27 mouse cellular contexts compared by ENCODE assay signal in the genomic region with DNA sequence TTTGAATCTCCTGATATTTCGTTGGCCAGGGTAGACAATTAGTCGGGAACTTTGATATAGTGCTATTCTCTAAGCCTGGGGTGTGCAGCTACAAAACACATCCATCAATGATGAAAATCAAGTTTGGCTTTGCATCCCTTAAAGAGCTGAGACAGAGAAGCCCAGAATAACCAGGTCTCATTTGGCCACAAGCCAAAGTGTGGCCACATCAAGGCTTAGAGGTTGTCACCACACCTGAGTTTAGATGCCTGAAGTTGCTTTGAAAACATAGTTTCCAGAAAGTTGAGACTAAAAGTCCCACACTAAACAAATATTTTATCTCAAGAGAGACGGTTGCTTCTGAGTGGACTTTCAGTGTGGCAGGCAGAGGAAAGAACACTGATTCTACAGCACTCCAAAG. TPM values are rescaled to one million over a fixed set of nuclear protein-coding genes. Genes with fewer than 3 reads are reported as not detected.
DNase-seq lines count a peak whose midpoint lies in the region; ATAC-seq and TF ChIP-seq lines count a peak whose summit lies in the region.
"Had no signal": no experiment of that assay in that cellular context is flagged by ENCODE, and none has a peak within 500 bp of the region (broad histone marks: within the 10 kb centered on the region; RNA-seq: fewer than 3 reads in every experiment).

No protein-coding gene starts in this region.

- H3K27me3 ChIP-seq in lung, embryonic 14.5 days (ENCODE audit: insufficient read depth, low read length) = no peaks in the 10 kb centered on the region
- no peaks in the 10 kb centered on the region for H3K27me3 ChIP-seq in intestine, embryonic 15.5 days (replicated peaks)
- H3K27me3 ChIP-seq in liver, postnatal 0 days (ENCODE audit: insufficient read depth, low read length) = no peaks in the 10 kb centered on the region
- H3K27me3 ChIP-seq: embryonic facial prominence, embryonic 13.5 days; hindbrain, embryonic 13.5 days had no signal

- intact Hi-C loops in heart, postnatal 25 days (cut with DNase I) = no loop called here

- no peak overlapping the region for H3K9ac ChIP-seq in lung, embryonic 14.5 days
- no peak overlapping the region for H3K9ac ChIP-seq in intestine, embryonic 15.5 days
- no peak overlapping the region for H3K9ac ChIP-seq in liver, postnatal 0 days (replicated peaks)
- H3K9ac ChIP-seq: embryonic facial prominence, embryonic 13.5 days; hindbrain, embryonic 13.5 days had no signal

- WGBS in lung, embryonic 14.5 days = 60% methylated on average over 3 of the region's 3 CpGs
- WGBS in intestine, embryonic 15.5 days = 76% methylated on average over 3 of the region's 3 CpGs
- 64% methylated on average over 3 of the region's 3 CpGs for WGBS in liver, postnatal 0 days (ENCODE audit: insufficient replicate concordance)

- H3K4me2 ChIP-seq in lung, embryonic 14.5 days = no peak overlapping the region
- no peak overlapping the region for H3K4me2 ChIP-seq in intestine, embryonic 15.5 days (replicated peaks)
- no peak overlapping the region for H3K4me2 ChIP-seq in liver, postnatal 0 days (ENCODE audit: low read depth, low read length)
- H3K4me2 ChIP-seq: embryonic facial prominence, embryonic 13.5 days; hindbrain, embryonic 13.5 days had no signal

- no peak overlapping the region for H3K4me3 ChIP-seq in lung, embryonic 14.5 days (ENCODE audit: low read depth, low read length)
- H3K4me3 ChIP-seq in intestine, embryonic 15.5 days (replicated peaks) = no peak overlapping the region
- H3K4me3 ChIP-seq in liver, postnatal 0 days (ENCODE audit: low read depth, low read length) = no peak overlapping the region
- H3K4me3 ChIP-seq: embryonic facial prominence, embryonic 13.5 days; erythroblast, embryonic 14.5 days; forebrain, embryonic 10.5 days; gastrocnemius, adult 2 months; heart, embryonic 10.5 days; hindbrain, embryonic 13.5 days had no signal

- H3K4me1 ChIP-seq in lung, embryonic 14.5 days (ENCODE audit: insufficient read depth) = no peaks in the 10 kb centered on the region
- H3K4me1 ChIP-seq in intestine, embryonic 15.5 days (replicated peaks) = no peaks in the 10 kb centered on the region
- H3K4me1 ChIP-seq in liver, postnatal 0 days (ENCODE audit: insufficient read depth) = peaks cover 3% of the 10 kb centered on the region; the same call in 1 of the 2 replicates
- H3K4me1 ChIP-seq: embryonic facial prominence, embryonic 13.5 days; heart, embryonic 10.5 days; hindbrain, embryonic 13.5 days had no signal

- no peak overlapping the region for H3K27ac ChIP-seq in lung, embryonic 14.5 days (ENCODE audit: low read depth)
- no peak overlapping the region for H3K27ac ChIP-seq in intestine, embryonic 15.5 days
- H3K27ac ChIP-seq in liver, postnatal 0 days (ENCODE audit: low read depth) = peak overlapping the region; percentile 87
- H3K27ac ChIP-seq: embryonic facial prominence, embryonic 13.5 days; forebrain, embryonic 10.5 days; gastrocnemius, adult 2 months; heart, embryonic 10.5 days; hindbrain, embryonic 13.5 days had no signal

- ATAC-seq in lung, embryonic 14.5 days (ENCODE audit: insufficient read depth) = peak; percentile 31; the same call in 1 of the 2 replicates
- peak; percentile 34; the same call in 1 of the 2 replicates for ATAC-seq in intestine, embryonic 15.5 days
- ATAC-seq in liver, postnatal 0 days = peak; percentile 61
- ATAC-seq: forebrain, embryonic 14.5 days had no signal

- no peaks in the 10 kb centered on the region for H3K9me3 ChIP-seq in lung, embryonic 14.5 days (ENCODE audit: low read depth, low read length)
- H3K9me3 ChIP-seq in intestine, embryonic 15.5 days = no peaks in the 10 kb centered on the region
- H3K9me3 ChIP-seq in liver, postnatal 0 days (ENCODE audit: low read length) = no peaks in the 10 kb centered on the region
- H3K9me3 ChIP-seq: embryonic facial prominence, embryonic 13.5 days; forebrain, embryonic 10.5 days; heart, embryonic 10.5 days; hindbrain, embryonic 13.5 days had no signal

- peak; percentile 59 for DNase-seq in heart, adult 11 months
- DNase-seq in heart, postnatal 25 days (ENCODE audit: low spot score) = no peak
- DNase-seq in lung, embryonic 14.5 days = peak; percentile 23
- DNase-seq in lung, postnatal 4 days = no peak
- no peak for DNase-seq in liver, postnatal 0 days
- DNase-seq in gastrocnemius, postnatal 10 days = no peak
- DNase-seq in left cerebral cortex, adult 11 months (ENCODE audit: low spot score) = no peak
- DNase-seq: adrenal gland, postnatal 10 days; cerebellum, adult 11 months; cerebellum, adult 8-10 months; cerebellum, postnatal 14 days; gastrocnemius, adult 2 months; gastrocnemius, postnatal 36 days; heart, adult 18-20 months; heart, postnatal 10 days had no signal

- no peak for TF ChIP-seq EP300 in liver, postnatal 0 days (IDR thresholded peaks at IDR 0.05; ENCODE audit: low read depth)

- TF ChIP-seq CTCF in lung, embryonic 14.5 days (IDR thresholded peaks at IDR 0.05; ENCODE audit: low read depth) = no peak
- no peak for TF ChIP-seq CTCF in liver, postnatal 0 days (IDR thresholded peaks at IDR 0.05; ENCODE audit: low read depth)

- H3K36me3 ChIP-seq in lung, embryonic 14.5 days (ENCODE audit: insufficient read depth) = no peaks in the 10 kb centered on the region
- H3K36me3 ChIP-seq in intestine, embryonic 15.5 days = no peaks in the 10 kb centered on the region
- no peaks in the 10 kb centered on the region for H3K36me3 ChIP-seq in liver, postnatal 0 days (replicated peaks; ENCODE audit: insufficient read depth, low read length)
- H3K36me3 ChIP-seq: embryonic facial prominence, embryonic 13.5 days; forebrain, embryonic 10.5 days; heart, embryonic 10.5 days; hindbrain, embryonic 13.5 days had no signal

RNA-seq across cellular contexts. Expression of a gene that starts 8.7 kb away (rescaled TPM):
- under 1 TPM; 0.10 to 0.14 TPM for total RNA-seq in heart, postnatal 25 days (2021)
- 0.78 and 0.92 TPM in 2 replicates for polyA plus RNA-seq in lung, embryonic 14.5 days (2014; fragmentation: Nextera tagmentation; extraction: Ambion mirVana)
- 2.0 and 2.1 TPM in 2 replicates for polyA plus RNA-seq in intestine, embryonic 15.5 days (2015; fragmentation: Nextera tagmentation; extraction: Ambion mirVana)
- polyA plus RNA-seq in liver, postnatal 0 days (2015; fragmentation: Nextera tagmentation; extraction: Ambion mirVana) = 3.4 and 4.6 TPM in 2 replicates
- not detected for total RNA-seq in gastrocnemius, postnatal 10 days (2021)
- total RNA-seq: common myeloid progenitor, adult 5-6 weeks; gastrocnemius, postnatal 36 days; hematopoietic stem cell, adult 5-6 weeks; MEL had no signal
- polyA plus RNA-seq: erythroblast, embryonic 14.5 days had no signal

RNA-seq across cellular contexts. Expression of a gene that starts 11.9 kb away (rescaled TPM):
- total RNA-seq in heart, postnatal 25 days (2021) = under 1 TPM in 1 of 2 experiments, not detected in 1; 0.08 TPM
- polyA plus RNA-seq in lung, embryonic 14.5 days (2014; fragmentation: Nextera tagmentation; extraction: Ambion mirVana) = not detected in 2 replicates
- not detected in 2 replicates for polyA plus RNA-seq in intestine, embryonic 15.5 days (2015; fragmentation: Nextera tagmentation; extraction: Ambion mirVana)
- polyA plus RNA-seq in liver, postnatal 0 days (2015; fragmentation: Nextera tagmentation; extraction: Ambion mirVana) = not detected in 2 replicates
- not detected for total RNA-seq in gastrocnemius, postnatal 10 days (2021)
- total RNA-seq: common myeloid progenitor, adult 5-6 weeks; gastrocnemius, adult 2 months; gastrocnemius, postnatal 36 days; heart, adult 18-20 months; MEL had no signal
- polyA plus RNA-seq: C2C12; embryonic facial prominence, embryonic 13.5 days; erythroblast, embryonic 14.5 days; forebrain, embryonic 10.5 days; forebrain, embryonic 14.5 days; heart, embryonic 10.5 days; heart, embryonic 14.5 days; hindbrain, embryonic 13.5 days had no signal

Comparison
In these comparisons a context has a peak if more than half of its experiments do, and no peak if none do; other contexts are left out.
1. DNase-seq: peak in heart, adult 11 months (single experiment) and lung, embryonic 14.5 days (single experiment); none in heart, postnatal 25 days (single experiment), lung, postnatal 4 days (0 of 2), liver, postnatal 0 days (single experiment), gastrocnemius, postnatal 10 days (single experiment) and left cerebral cortex, adult 11 months (single experiment).
2. Peak in every context shown above with its lines, with median percentiles within 50 percentile points of each other: ATAC-seq.